Mouse (Mus musculus) MEL (cell line): ENCODE measurements at regions not wholly inside any gene's neighbourhood (a gene's known extent, or its start where the extent isn't known, plus 50 kb on each side); places are given as distances from the start of the nearest gene placed in this dataset.

ENCODE experiments used
- EP300 ChIP-seq, 2 experiments: IDR thresholded peaks; 2 replicates each; pipeline ENCODE4 v1.6.1; 2011; ENCODE audit warnings: improper control_type of control experiment in 2 of 2, low read length in 2 of 2, low read depth in 1 of 2, mild to moderate bottlenecking in 1 of 2
- MAFK ChIP-seq: IDR thresholded peaks from 2 replicates; pipeline ENCODE4 v1.6.1; 2011; ENCODE audit warnings: low read depth, mild to moderate bottlenecking, low read length, improper control_type of control experiment, borderline replicate concordance
- MAX ChIP-seq: IDR thresholded peaks from 2 replicates; pipeline ENCODE4 v1.6.1; 2011; ENCODE audit warnings: low read length, improper control_type of control experiment
- POLR2A ChIP-seq, 2 experiments: IDR thresholded peaks; 2 replicates each; pipeline ENCODE4 v1.6.1; 2011 to 2012; ENCODE audit warnings: low read length in 2 of 2, mild to moderate bottlenecking in 2 of 2, control low read depth in 1 of 2, improper control_type of control experiment in 1 of 2, low read depth in 1 of 2, moderate library complexity in 1 of 2; ENCODE audit not compliant: control insufficient read depth in 1 of 2, insufficient read depth in 1 of 2, poor library complexity in 1 of 2
- POLR2AphosphoS2 ChIP-seq: IDR thresholded peaks from 2 replicates; pipeline ENCODE4 v1.6.1; 2011; ENCODE audit warnings: low read length, improper control_type of control experiment
- ZKSCAN1 ChIP-seq: IDR thresholded peaks from 2 replicates; pipeline ENCODE4 v1.6.1; 2012; ENCODE audit warnings: low read depth, mild to moderate bottlenecking, inconsistent platforms, low read length, improper control_type of control experiment, moderate library complexity
- ZMIZ1 ChIP-seq: IDR thresholded peaks from 2 replicates; pipeline ENCODE4 v1.6.1; 2012; ENCODE audit warnings: low read depth, mild to moderate bottlenecking, inconsistent platforms, low read length, improper control_type of control experiment, moderate library complexity

- no peak for TF ChIP-seq POLR2AphosphoS2
- TF ChIP-seq ZKSCAN1, result no peak
- no peak for TF ChIP-seq ZMIZ1
- no peak for TF ChIP-seq MAX
- TF ChIP-seq EP300 (IDR thresholded peaks at IDR 0.05; ENCODE audit: low read depth in 1 of 2, low read length in 2 of 2), result no peak
- no peak for TF ChIP-seq MAFK
- TF ChIP-seq POLR2A (IDR thresholded peaks at IDR 0.05; ENCODE audit: control insufficient read depth in 1 of 2, insufficient read depth in 1 of 2, low read depth in 1 of 2, low read length in 2 of 2, poor library complexity in 1 of 2), result no peak
Measured at GRCm38 (mm10) chr2:166439847-166440775, 273.5 kb downstream of the Prex1 start.
